In the genomic region with DNA sequence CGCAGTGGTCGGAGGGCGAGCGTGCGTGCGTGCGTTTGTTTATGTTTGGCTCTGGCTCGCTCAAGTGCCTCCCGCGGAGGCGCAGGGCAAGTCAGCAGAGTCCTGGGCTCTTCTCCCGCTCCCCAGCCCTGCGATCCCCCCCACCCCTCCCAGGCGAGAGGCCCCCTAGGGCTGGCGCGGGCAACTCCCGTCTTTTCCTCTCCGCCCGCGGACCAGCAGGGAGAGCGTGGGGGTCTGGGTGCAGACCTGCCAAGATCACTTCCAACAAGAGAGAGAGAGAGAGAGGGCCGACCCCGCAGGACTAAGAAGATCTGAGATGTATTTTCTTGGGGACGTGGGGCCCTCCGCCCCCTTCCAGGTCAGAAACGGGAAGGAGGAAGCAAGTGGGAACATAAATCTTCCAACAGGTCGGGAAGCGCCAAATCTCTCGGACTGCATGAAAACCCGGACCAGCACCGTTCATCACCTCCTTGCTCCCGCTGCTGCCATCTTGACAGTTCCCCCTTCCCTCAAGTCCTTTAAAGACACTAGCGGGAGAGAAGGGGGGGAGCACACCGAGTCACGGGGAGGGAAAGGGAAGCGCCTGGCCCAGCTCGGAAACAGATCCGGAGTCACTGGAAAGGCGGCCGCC, we compare ENCODE assay signal across 8 mouse cellular contexts. TPM values are rescaled to one million over a fixed set of nuclear protein-coding genes. Genes with fewer than 3 reads are reported as not detected.
A peak's percentile ranks its signal among the peaks of the same experiment; 100 is the strongest.
DNase-seq lines count a peak whose midpoint lies in the region; ATAC-seq and TF ChIP-seq lines count a peak whose summit lies in the region.

No protein-coding gene starts in this region.

- peak overlapping the region; percentile 79 for H3K9ac ChIP-seq in forebrain, embryonic 12.5 days
- peak overlapping the region; percentile 81 for H3K9ac ChIP-seq in limb, embryonic 12.5 days (replicated peaks)

- no peaks in the 10 kb centered on the region for H3K27me3 ChIP-seq in cerebellum, adult 2 months (ENCODE audit: control insufficient read depth, insufficient read depth, low read length)
- no peaks in the 10 kb centered on the region for H3K27me3 ChIP-seq in spleen, adult 2 months (ENCODE audit: control insufficient read depth, insufficient read depth, low read length)
- H3K27me3 ChIP-seq in forebrain, embryonic 12.5 days: peaks cover 42% of the 10 kb centered on the region
- H3K27me3 ChIP-seq in limb, embryonic 12.5 days: peaks cover 20% of the 10 kb centered on the region

- peak overlapping the region; percentile 98 for H3K27ac ChIP-seq in cerebellum, adult 2 months (ENCODE audit: insufficient read depth, low read length)
- H3K27ac ChIP-seq in spleen, adult 2 months (ENCODE audit: insufficient read depth, low read length): peak overlapping the region; percentile 92
- peak overlapping the region; percentile 98 for H3K27ac ChIP-seq in forebrain, embryonic 12.5 days
- H3K27ac ChIP-seq in limb, embryonic 12.5 days: peak overlapping the region; percentile 97

- 0% methylated on average over 37 of the region's 40 CpGs for WGBS in cerebellum, adult 2 months
- WGBS in spleen, adult 2 months: under 1% methylated on average over 38 of the region's 40 CpGs
- under 1% methylated on average over 38 of the region's 40 CpGs for WGBS in forebrain, embryonic 12.5 days
- under 1% methylated on average over 37 of the region's 40 CpGs for WGBS in limb, embryonic 12.5 days

- intact Hi-C loops in gastrocnemius, postnatal 14 days (cut with DNase I; ENCODE audit: low total_unique reads): loop anchor here (5.0 kb wide), 1 partner anchor 249 kb away; no protein-coding TSS in a partner anchor

- H3K36me3 ChIP-seq in spleen, adult 2 months (ENCODE audit: control insufficient read depth, insufficient read depth, low read length): 0 out of 2 replicates have a peak, but pooled peaks cover 2% of the 10 kb centered on the region
- H3K36me3 ChIP-seq in forebrain, embryonic 12.5 days (replicated peaks): no peaks in the 10 kb centered on the region
- H3K36me3 ChIP-seq in limb, embryonic 12.5 days: no peaks in the 10 kb centered on the region

- ATAC-seq in forebrain, embryonic 12.5 days (ENCODE audit: low FRiP score): no peak
- no peak for ATAC-seq in limb, embryonic 12.5 days (ENCODE audit: insufficient number of reproducible peaks, insufficient read depth, low FRiP score, low TSS enrichment, low read depth)

- peak overlapping the region; percentile 99 for H3K4me3 ChIP-seq in cerebellum, adult 2 months (replicated peaks; ENCODE audit: insufficient read depth, low read depth, low read length)
- peak overlapping the region; percentile 88 for H3K4me3 ChIP-seq in spleen, adult 2 months (ENCODE audit: extremely low read depth, insufficient read depth, insufficient read length)
- H3K4me3 ChIP-seq in forebrain, embryonic 12.5 days (replicated peaks): peak overlapping the region; percentile 86
- H3K4me3 ChIP-seq in limb, embryonic 12.5 days (replicated peaks): peak overlapping the region; percentile 82

- peaks cover 8% of the 10 kb centered on the region; the same call in 1 of the 2 replicates for H3K4me1 ChIP-seq in cerebellum, adult 2 months (ENCODE audit: control insufficient read depth, insufficient read depth, low read length)
- peaks cover 33% of the 10 kb centered on the region for H3K4me1 ChIP-seq in spleen, adult 2 months (ENCODE audit: control insufficient read depth, insufficient read depth, insufficient read length)
- H3K4me1 ChIP-seq in forebrain, embryonic 12.5 days: peaks cover 35% of the 10 kb centered on the region
- H3K4me1 ChIP-seq in limb, embryonic 12.5 days (replicated peaks): peaks cover 43% of the 10 kb centered on the region

- no peak for TF ChIP-seq POLR2A in cerebellum, adult 2 months (IDR thresholded peaks at IDR 0.05; ENCODE audit: borderline replicate concordance, insufficient read depth, low read length)
- TF ChIP-seq POLR2A in spleen, adult 2 months (IDR thresholded peaks at IDR 0.05; ENCODE audit: low read depth, low read length): no peak

- no peak for TF ChIP-seq CTCF in cerebellum, adult 2 months (IDR thresholded peaks at IDR 0.05; ENCODE audit: borderline replicate concordance, insufficient read depth, low read depth, low read length)
- TF ChIP-seq CTCF in spleen, adult 2 months (IDR thresholded peaks at IDR 0.05; ENCODE audit: extremely low read depth, insufficient read depth, insufficient read length, insufficient replicate concordance): no peak

- DNase-seq in cerebellum, adult 2 months: peak in 1 of 2 experiments; percentile 59
- DNase-seq in cerebellum, adult 18-20 months: no peak
- DNase-seq in spleen, adult 2 months (ENCODE audit: low read depth in 1 of 2, low spot score in 2 of 2): no peak
- DNase-seq in spleen, adult 18-20 months: no peak
- peak; percentile 72 for DNase-seq in neural tube, embryonic 10.5 days (ENCODE audit: extremely low spot score, low spot score)
- DNase-seq in gastrocnemius, postnatal 14 days: no peak

- no peaks in the 10 kb centered on the region for H3K9me3 ChIP-seq in forebrain, embryonic 12.5 days
- no peaks in the 10 kb centered on the region for H3K9me3 ChIP-seq in limb, embryonic 12.5 days

- peak overlapping the region; percentile 99 for H3K4me2 ChIP-seq in forebrain, embryonic 12.5 days
- H3K4me2 ChIP-seq in limb, embryonic 12.5 days: peak overlapping the region; percentile 96

RNA-seq across cellular contexts. Expression of gene Foxo3, which starts 0.6 kb away (rescaled TPM):
- 50.5 and 59.9 TPM in 2 replicates for polyA plus RNA-seq in cerebellum, adult 2 months (2012; rRNA removed)
- 44.6 and 50.6 TPM in 2 replicates for polyA plus RNA-seq in spleen, adult 2 months (2012; rRNA removed)
- 3.1 TPM in 2 replicates for polyA plus RNA-seq in forebrain, embryonic 12.5 days (2016; fragmentation: Nextera tagmentation; extraction: Ambion mirVana)
- polyA plus RNA-seq in limb, embryonic 12.5 days (2016; fragmentation: Nextera tagmentation; extraction: Ambion mirVana): 6.3 and 6.4 TPM in 2 replicates
- total RNA-seq in gastrocnemius, postnatal 14 days (2021): 10 to 100 TPM; 22.8 to 45.1 TPM
